Mouse (Mus musculus): Measurements from ENCODE around the gene Aven. TPM values are rescaled to one million over a fixed set of nuclear protein-coding genes. Genes with fewer than 3 reads are reported as not detected.

Aven gene
- polyA plus RNA-seq, 1 experiment from 2014 or later, result 10.0 TPM

DNA sequence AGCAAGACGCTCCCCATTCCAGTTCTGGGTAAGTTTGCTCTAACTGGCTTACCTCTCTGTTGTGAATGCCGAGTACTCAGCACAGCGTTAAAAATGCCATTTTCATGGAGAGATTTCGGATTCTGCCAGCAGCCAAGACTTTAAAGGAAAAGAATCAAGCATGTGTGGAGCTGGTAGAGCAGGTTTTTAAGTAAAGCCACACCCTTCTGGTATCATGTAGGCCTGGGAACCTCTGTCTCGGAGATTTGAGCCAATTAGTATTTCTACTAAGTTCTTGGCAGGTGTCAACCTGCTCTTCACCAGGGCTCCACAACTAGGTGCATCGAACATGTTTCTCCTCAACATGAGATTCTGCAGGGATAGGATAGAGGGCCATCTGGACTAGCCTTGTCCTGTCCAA, 16.2 kb upstream of the Aven start:
- Histone ChIP-seq H3K4me2 (ENCODE audit: low read depth, low read length) (no peak overlapping the region), H3K27ac (replicated peaks; ENCODE audit: low read depth, low read length) (no peak overlapping the region), H3K36me3 (replicated peaks; ENCODE audit: control insufficient read depth, insufficient read depth, low read depth, low read length) (no peaks in the 10 kb centered on the region), H3K27me3 (ENCODE audit: control insufficient read depth, insufficient read depth, low read length) (no peaks in the 10 kb centered on the region), H3K4me3 (ENCODE audit: low read depth, low read length) (no peak overlapping the region), H3K4me1 (ENCODE audit: control insufficient read depth, insufficient read depth, low read length) (no peaks in the 10 kb centered on the region), H3K9me3 (replicated peaks; ENCODE audit: control insufficient read depth, low read length) (no peaks in the 10 kb centered on the region), H3K9ac (replicated peaks; ENCODE audit: low read length) (no peak overlapping the region)
- 75% methylated on average over 6 of the region's 6 CpGs for WGBS
- no peak for DNase-seq (ENCODE audit: low spot score)
- no peak for ATAC-seq (replicated peaks; ENCODE audit: insufficient number of reproducible peaks, low FRiP score, low TSS enrichment, low read depth)

- H3K4me1 ChIP-seq (ENCODE audit: control insufficient read depth, insufficient read depth, low read length), result no peaks in the 10 kb centered on the region
- H3K27me3 ChIP-seq (ENCODE audit: control insufficient read depth, insufficient read depth, low read length), result no peaks in the 10 kb centered on the region
- H3K4me2 ChIP-seq (ENCODE audit: low read depth, low read length), result no peak within 1 kb of the TSS
- H3K9me3 ChIP-seq (replicated peaks; ENCODE audit: control insufficient read depth, low read length), result no peaks in the 10 kb centered on the region
- no peak for DNase-seq (ENCODE audit: low spot score)
- H3K9ac ChIP-seq (replicated peaks; ENCODE audit: low read length), result no peak within 1 kb of the TSS
- WGBS, result 90% methylated on average over 5 of the region's 5 CpGs
- no peaks in the 10 kb centered on the region for H3K36me3 ChIP-seq (replicated peaks; ENCODE audit: control insufficient read depth, insufficient read depth, low read depth, low read length)
- no peak within 1 kb of the TSS for H3K27ac ChIP-seq (replicated peaks; ENCODE audit: low read depth, low read length)
- no peak within 1 kb of the TSS for H3K4me3 ChIP-seq (ENCODE audit: low read depth, low read length)
- no peak for ATAC-seq (replicated peaks; ENCODE audit: insufficient number of reproducible peaks, low FRiP score, low TSS enrichment, low read depth)
Observed at GRCm38 (mm10) chr2:112480669-112481068, 12.1 kb upstream of the Aven start, which contains the start of gene Chrm5. TSS of gene Chrm5 (minus strand) at chr2:112480769.

- Histone ChIP-seq H3K27ac (replicated peaks; ENCODE audit: low read depth, low read length) (no peak overlapping the region), H3K4me3 (ENCODE audit: low read depth, low read length) (no peak overlapping the region), H3K27me3 (ENCODE audit: control insufficient read depth, insufficient read depth, low read length) (no peaks in the 10 kb centered on the region), H3K4me1 (ENCODE audit: control insufficient read depth, insufficient read depth, low read length) (no peaks in the 10 kb centered on the region), H3K9me3 (replicated peaks; ENCODE audit: control insufficient read depth, low read length) (no peaks in the 10 kb centered on the region), H3K4me2 (ENCODE audit: low read depth, low read length) (no peak overlapping the region), H3K36me3 (replicated peaks; ENCODE audit: control insufficient read depth, insufficient read depth, low read depth, low read length) (no peaks in the 10 kb centered on the region), H3K9ac (replicated peaks; ENCODE audit: low read length) (no peak overlapping the region)
- ATAC-seq (replicated peaks; ENCODE audit: insufficient number of reproducible peaks, low FRiP score, low TSS enrichment, low read depth) (0 out of 2 replicates have a peak, but pooled peaks have one; percentile 39), DNase-seq (ENCODE audit: low spot score) (peak; percentile 78)
- WGBS, result 2% methylated on average over 2 of the region's 2 CpGs
Observed at GRCm38 (mm10) chr2:112481564-112481963, 11.2 kb upstream of the Aven start.

DNA sequence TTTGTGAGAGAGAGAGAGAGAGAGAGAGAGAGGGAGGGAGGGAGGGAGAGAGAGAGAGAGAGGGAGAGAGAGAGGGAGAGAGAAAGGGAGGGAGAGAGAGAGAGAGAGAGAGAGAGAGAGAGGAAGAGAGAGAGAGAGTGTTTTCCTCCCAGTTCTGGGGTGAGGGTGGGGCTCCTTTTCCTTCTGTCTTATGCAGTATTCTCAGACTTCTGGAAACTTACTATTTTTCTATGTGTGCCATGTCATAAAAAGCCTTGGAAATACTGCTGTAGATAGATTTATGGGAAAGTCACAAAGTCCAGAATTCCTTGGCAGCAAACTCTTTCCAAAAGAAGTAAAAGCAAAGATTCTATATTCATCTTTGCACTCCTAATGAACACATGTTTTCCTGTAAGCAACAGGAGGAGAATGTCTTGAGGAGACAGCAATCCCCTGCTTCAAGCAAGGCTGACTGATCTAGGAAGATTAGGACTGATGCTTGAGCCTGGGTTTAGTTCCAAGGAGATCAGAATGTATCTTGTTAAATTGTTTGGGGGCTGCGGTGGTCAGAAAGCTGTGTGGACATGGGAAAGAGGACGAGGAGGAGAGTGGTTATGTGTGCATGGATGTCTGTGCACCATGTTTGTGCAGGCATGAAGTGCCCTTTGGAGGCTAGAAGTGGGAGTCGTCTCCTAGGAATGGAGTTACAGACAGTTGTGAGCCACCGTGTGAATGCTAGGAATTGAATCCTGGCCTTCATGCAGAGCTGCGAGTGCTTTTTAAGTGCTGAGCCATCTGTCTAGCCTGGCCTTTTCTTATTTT, 10.0 kb upstream of the Aven start:
- no peaks in the 10 kb centered on the region for H3K9me3 ChIP-seq (replicated peaks; ENCODE audit: control insufficient read depth, low read length)
- H3K27me3 ChIP-seq (ENCODE audit: control insufficient read depth, insufficient read depth, low read length), result no peaks in the 10 kb centered on the region
- H3K9ac ChIP-seq (replicated peaks; ENCODE audit: low read length), result no peak overlapping the region
- no peaks in the 10 kb centered on the region for H3K4me1 ChIP-seq (ENCODE audit: control insufficient read depth, insufficient read depth, low read length)
- no peak overlapping the region for H3K27ac ChIP-seq (replicated peaks; ENCODE audit: low read depth, low read length)
- DNase-seq (ENCODE audit: low spot score) (no peak), ATAC-seq (replicated peaks; ENCODE audit: insufficient number of reproducible peaks, low FRiP score, low TSS enrichment, low read depth) (no peak)
- 76% methylated on average over 5 of the region's 5 CpGs for WGBS
- H3K4me3 ChIP-seq (ENCODE audit: low read depth, low read length), result no peak overlapping the region
- H3K4me2 ChIP-seq (ENCODE audit: low read depth, low read length), result no peak overlapping the region
- H3K36me3 ChIP-seq (replicated peaks; ENCODE audit: control insufficient read depth, insufficient read depth, low read depth, low read length), result no peaks in the 10 kb centered on the region

DNA sequence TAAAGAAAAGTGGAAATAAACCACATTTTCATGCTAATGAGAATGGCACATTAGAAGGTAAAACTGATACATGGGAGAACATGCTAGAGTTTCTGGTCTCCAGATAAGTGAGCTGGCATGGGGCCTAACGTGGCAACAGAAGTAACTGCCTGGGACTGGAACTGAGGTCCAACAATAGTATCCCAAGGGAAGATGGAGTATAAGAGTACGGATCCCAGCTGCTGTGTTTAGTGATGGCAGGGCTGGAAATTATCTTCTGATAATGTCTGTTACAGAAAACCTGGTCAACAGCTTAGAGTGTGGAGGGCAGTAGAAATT, 9.5 kb upstream of the Aven start:
- 70% methylated on average over 2 of the region's 2 CpGs for WGBS
- H3K9me3 ChIP-seq (replicated peaks; ENCODE audit: control insufficient read depth, low read length), result no peaks in the 10 kb centered on the region
- no peak overlapping the region for H3K27ac ChIP-seq (replicated peaks; ENCODE audit: low read depth, low read length)
- no peaks in the 10 kb centered on the region for H3K27me3 ChIP-seq (ENCODE audit: control insufficient read depth, insufficient read depth, low read length)
- no peaks in the 10 kb centered on the region for H3K36me3 ChIP-seq (replicated peaks; ENCODE audit: control insufficient read depth, insufficient read depth, low read depth, low read length)
- H3K4me2 ChIP-seq (ENCODE audit: low read depth, low read length), result no peak overlapping the region
- ATAC-seq (replicated peaks; ENCODE audit: insufficient number of reproducible peaks, low FRiP score, low TSS enrichment, low read depth), result no peak
- H3K4me3 ChIP-seq (ENCODE audit: low read depth, low read length), result no peak overlapping the region
- no peak for DNase-seq (ENCODE audit: low spot score)
- no peak overlapping the region for H3K9ac ChIP-seq (replicated peaks; ENCODE audit: low read length)
- no peaks in the 10 kb centered on the region for H3K4me1 ChIP-seq (ENCODE audit: control insufficient read depth, insufficient read depth, low read length)

GRCm38 (mm10) chr2:112484886-112485285, 7.9 kb upstream of the Aven start:
- Histone ChIP-seq H3K36me3 (replicated peaks; ENCODE audit: control insufficient read depth, insufficient read depth, low read depth, low read length) (no peaks in the 10 kb centered on the region), H3K9me3 (replicated peaks; ENCODE audit: control insufficient read depth, low read length) (no peaks in the 10 kb centered on the region), H3K9ac (replicated peaks; ENCODE audit: low read length) (no peak overlapping the region), H3K4me2 (ENCODE audit: low read depth, low read length) (no peak overlapping the region), H3K4me1 (ENCODE audit: control insufficient read depth, insufficient read depth, low read length) (no peaks in the 10 kb centered on the region), H3K27me3 (ENCODE audit: control insufficient read depth, insufficient read depth, low read length) (no peaks in the 10 kb centered on the region), H3K4me3 (ENCODE audit: low read depth, low read length) (no peak overlapping the region), H3K27ac (replicated peaks; ENCODE audit: low read depth, low read length) (no peak overlapping the region)
- 71% methylated on average over 2 of the region's 2 CpGs for WGBS
- DNase-seq (ENCODE audit: low spot score), result no peak
- ATAC-seq (replicated peaks; ENCODE audit: insufficient number of reproducible peaks, low FRiP score, low TSS enrichment, low read depth), result no peak

DNA sequence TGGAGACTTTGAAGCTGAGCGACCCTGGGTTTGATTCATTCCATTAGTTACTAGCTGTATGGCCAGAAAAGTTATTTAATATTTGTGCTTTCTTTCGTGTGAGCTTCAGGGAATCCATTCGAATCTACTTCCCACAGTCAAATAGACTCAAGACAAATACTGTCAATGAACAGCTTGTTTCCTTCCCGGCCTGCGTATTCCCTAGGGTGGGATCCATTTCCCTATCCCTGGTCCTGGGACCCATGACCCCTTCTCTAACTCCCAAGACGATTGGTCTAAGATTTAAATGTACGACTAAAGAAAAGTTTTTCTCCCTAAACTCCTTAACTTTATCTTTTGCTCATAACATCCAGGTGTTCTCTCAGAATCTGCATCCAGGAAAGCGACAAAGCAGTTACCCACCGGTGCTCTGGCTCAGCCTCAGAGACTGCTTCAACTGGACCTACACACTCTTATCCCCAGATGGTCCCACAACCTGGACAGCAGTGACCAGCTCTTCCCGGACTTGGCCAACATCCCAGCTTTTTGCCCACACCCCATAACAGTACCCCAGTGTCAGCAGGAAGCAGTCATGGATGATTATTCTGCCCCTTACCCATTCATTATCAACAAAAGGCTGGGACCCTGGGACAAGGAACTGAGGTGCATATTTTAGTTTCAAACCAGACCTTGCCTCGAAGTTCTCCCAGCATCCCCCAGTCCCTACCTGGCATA, 2.1 kb upstream of the Aven start:
- H3K27me3 ChIP-seq (ENCODE audit: control insufficient read depth, insufficient read depth, low read length), result no peaks in the 10 kb centered on the region
- DNase-seq (ENCODE audit: low spot score) (no peak), ATAC-seq (replicated peaks; ENCODE audit: insufficient number of reproducible peaks, low FRiP score, low TSS enrichment, low read depth) (no peak)
- no peaks in the 10 kb centered on the region for H3K36me3 ChIP-seq (replicated peaks; ENCODE audit: control insufficient read depth, insufficient read depth, low read depth, low read length)
- WGBS, result 73% methylated on average over 11 of the region's 11 CpGs
- no peaks in the 10 kb centered on the region for H3K9me3 ChIP-seq (replicated peaks; ENCODE audit: control insufficient read depth, low read length)
- H3K4me3 ChIP-seq (ENCODE audit: low read depth, low read length), result no peak overlapping the region
- no peak overlapping the region for H3K27ac ChIP-seq (replicated peaks; ENCODE audit: low read depth, low read length)
- H3K4me2 ChIP-seq (ENCODE audit: low read depth, low read length), result no peak overlapping the region
- H3K4me1 ChIP-seq (ENCODE audit: control insufficient read depth, insufficient read depth, low read length), result no peaks in the 10 kb centered on the region; the same call in 1 of the 2 replicates
- H3K9ac ChIP-seq (replicated peaks; ENCODE audit: low read length), result no peak overlapping the region

DNA sequence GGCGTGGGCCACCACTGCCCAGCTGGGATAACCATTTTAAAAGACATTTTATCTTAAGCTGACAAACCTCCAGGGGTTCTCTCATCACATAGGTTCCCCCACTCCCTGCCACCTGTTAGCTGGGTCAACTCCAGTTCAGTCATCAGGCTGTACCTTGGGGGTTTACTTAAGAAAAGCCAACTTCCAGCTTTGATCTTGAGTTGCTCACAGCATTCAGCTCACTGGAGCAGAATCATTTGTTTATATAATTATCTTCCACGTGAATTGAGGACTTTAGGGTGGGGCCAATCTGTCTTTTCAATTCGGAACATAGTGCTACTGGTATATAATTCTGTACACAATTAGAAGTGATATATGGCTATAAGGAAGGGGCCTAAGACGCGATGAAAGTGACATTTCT, 1.1 kb upstream of the Aven start:
- no peak overlapping the region for H3K4me2 ChIP-seq (ENCODE audit: low read depth, low read length)
- 72% methylated on average over 5 of the region's 5 CpGs for WGBS
- no peak for DNase-seq (ENCODE audit: low spot score)
- no peaks in the 10 kb centered on the region for H3K9me3 ChIP-seq (replicated peaks; ENCODE audit: control insufficient read depth, low read length)
- H3K27ac ChIP-seq (replicated peaks; ENCODE audit: low read depth, low read length), result no peak overlapping the region
- no peak for ATAC-seq (replicated peaks; ENCODE audit: insufficient number of reproducible peaks, low FRiP score, low TSS enrichment, low read depth)
- H3K36me3 ChIP-seq (replicated peaks; ENCODE audit: control insufficient read depth, insufficient read depth, low read depth, low read length), result no peaks in the 10 kb centered on the region
- H3K9ac ChIP-seq (replicated peaks; ENCODE audit: low read length), result no peak overlapping the region
- H3K4me3 ChIP-seq (ENCODE audit: low read depth, low read length), result no peak overlapping the region
- H3K4me1 ChIP-seq (ENCODE audit: control insufficient read depth, insufficient read depth, low read length), result no peaks in the 10 kb centered on the region; the same call in 1 of the 2 replicates
- no peaks in the 10 kb centered on the region for H3K27me3 ChIP-seq (ENCODE audit: control insufficient read depth, insufficient read depth, low read length)
